Mouse (Mus musculus) bone marrow macrophage, adult 2 months (primary cell): ENCODE results near the gene 1600002K03Rik.

Experiments used
- CTCF ChIP-seq: IDR thresholded peaks from 2 replicates; pipeline ENCODE4 v1.5.1; 2012; ENCODE audit warnings: low read depth, mild to moderate bottlenecking, low read length, moderate library complexity
- POLR2A ChIP-seq: IDR thresholded peaks from 2 replicates; pipeline ENCODE4 v1.6.1; 2012; ENCODE audit warnings: mild to moderate bottlenecking, low read depth, low read length, borderline replicate concordance

DNA sequence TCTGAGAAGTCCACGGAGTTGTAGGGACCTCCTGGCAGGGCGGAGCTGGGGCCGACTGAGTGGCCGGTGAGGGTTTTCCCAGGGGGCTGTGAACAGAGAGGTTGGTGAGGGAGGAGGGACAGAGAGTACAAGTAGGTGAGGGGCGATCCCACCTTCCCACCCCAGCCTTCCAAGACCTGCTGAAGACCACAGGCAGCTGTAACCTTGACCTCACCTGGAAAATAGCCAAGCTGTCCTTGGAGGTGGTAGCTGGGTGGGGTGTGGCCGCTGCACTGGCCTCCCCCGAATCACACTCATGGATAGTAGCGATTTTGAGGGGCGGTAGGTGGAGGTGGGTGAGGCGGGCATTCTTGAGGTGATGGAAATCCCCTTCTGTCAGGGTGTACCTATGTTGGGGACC, 37.6 kb upstream of the 1600002K03Rik start:
- TF ChIP-seq POLR2A (no peak), CTCF (no peak)
